Mouse (Mus musculus) testis, adult 2 months (tissue): ENCODE measurements around the gene Msh5.

Experiments
- CTCF ChIP-seq: fragments of 200-500 bp; IDR thresholded peaks from 2 replicates; pipeline ENCODE4 v1.5.1; 2012; ENCODE audit warnings: low read depth, mild to moderate bottlenecking, inconsistent platforms, low read length, moderate library complexity; ENCODE audit not compliant: control insufficient read depth, insufficient read depth, insufficient replicate concordance
- POLR2A ChIP-seq: fragments of 200-500 bp; IDR thresholded peaks from 2 replicates; pipeline ENCODE4 v1.6.1; 2012; ENCODE audit warnings: low read depth, mild to moderate bottlenecking, inconsistent platforms, low read length, moderate library complexity; ENCODE audit not compliant: control insufficient read depth

- TF ChIP-seq CTCF = no peak
- TF ChIP-seq POLR2A = no peak
Observed at GRCm38 (mm10) chr17:35088151-35088550, 41.6 kb upstream of the Msh5 start.
